23 mouse cellular contexts compared by ENCODE assay signal in genomic region chr5:148983108-148983664, GRCm38 (mm10). TPM values are rescaled to one million over a fixed set of nuclear protein-coding genes. Genes with fewer than 3 reads are reported as not detected.
DNase-seq lines count a peak whose midpoint lies in the region; ATAC-seq and TF ChIP-seq lines count a peak whose summit lies in the region.
"Had no signal": no experiment of that assay in that cellular context is flagged by ENCODE, and none has a peak within 500 bp of the region (broad histone marks: within the 10 kb centered on the region; RNA-seq: fewer than 3 reads in every experiment).

No protein-coding gene starts in this region.

- TF ChIP-seq POLR2A in testis, adult 2 months (IDR thresholded peaks at IDR 0.05; ENCODE audit: control insufficient read depth, low read depth, low read length), result no peak

- H3K4me3 ChIP-seq in testis, adult 2 months (ENCODE audit: control insufficient read depth, low read depth, low read length), result no peak overlapping the region
- no peak overlapping the region for H3K4me3 ChIP-seq in limb, embryonic 10.5 days
- H3K4me3 ChIP-seq in midbrain, embryonic 14.5 days (replicated peaks; ENCODE audit: low read depth, low read length), result no peak overlapping the region
- H3K4me3 ChIP-seq: hindbrain, embryonic 10.5 days; liver, embryonic 13.5 days; midbrain, embryonic 13.5 days; myocyte; neural tube, embryonic 15.5 days had no signal

- H3K27ac ChIP-seq in testis, adult 2 months (ENCODE audit: control insufficient read depth, insufficient read depth, low read depth, low read length), result no peak overlapping the region
- H3K27ac ChIP-seq in limb, embryonic 10.5 days, result peak overlapping the region; percentile 76
- no peak overlapping the region for H3K27ac ChIP-seq in midbrain, embryonic 14.5 days (replicated peaks; ENCODE audit: low read depth, low read length)
- H3K27ac ChIP-seq: hindbrain, embryonic 10.5 days; liver, embryonic 13.5 days; macrophage; midbrain, embryonic 13.5 days; neural tube, embryonic 15.5 days had no signal

- H3K9me3 ChIP-seq in limb, embryonic 10.5 days (replicated peaks), result peaks cover 4% of the 10 kb centered on the region
- H3K9me3 ChIP-seq in midbrain, embryonic 14.5 days (ENCODE audit: control insufficient read depth, low read length), result peaks cover 6% of the 10 kb centered on the region; the same call in 1 of the 2 replicates

- DNase-seq in embryo, embryonic 11 days, result peak; percentile 43
- DNase-seq in embryo, embryonic 9.5 days (ENCODE audit: extremely low spot score), result no peak
- no peak for DNase-seq in testis, postnatal 14 days (ENCODE audit: low spot score)
- peak; percentile 44 for DNase-seq in R1 (ENCODE audit: low read depth, low spot score)
- peak; percentile 87 for DNase-seq in limb, embryonic 10.5 days (ENCODE audit: low spot score)
- no peak for DNase-seq in midbrain, embryonic 14.5 days
- no peak for DNase-seq in right cerebral cortex, adult 2 months (ENCODE audit: low spot score in 2 of 2)
- DNase-seq: adrenal gland, adult 2 months; cerebellum, adult 11 months; cerebellum, postnatal 36 days; gastrocnemius, postnatal 25 days; kidney, adult 9 months; liver, embryonic 13.5 days; retina, postnatal 1 day had no signal

- no peak overlapping the region for H3K4me2 ChIP-seq in midbrain, embryonic 14.5 days (ENCODE audit: low read length)
- H3K4me2 ChIP-seq: liver, embryonic 13.5 days; midbrain, embryonic 13.5 days; neural tube, embryonic 15.5 days had no signal

- 57% methylated on average over 12 of the region's 12 CpGs for WGBS in limb, embryonic 10.5 days
- WGBS in midbrain, embryonic 14.5 days, result 81% methylated on average over 12 of the region's 12 CpGs

- peak; percentile 20; the same call in 1 of the 2 replicates for TF ChIP-seq CTCF in testis, adult 2 months (IDR thresholded peaks at IDR 0.05; ENCODE audit: control insufficient read depth, insufficient read depth, insufficient replicate concordance, low read depth, low read length)

- H3K27me3 ChIP-seq in testis, adult 2 months (ENCODE audit: control insufficient read depth, insufficient read depth, low read length), result no peaks in the 10 kb centered on the region
- no peaks in the 10 kb centered on the region for H3K27me3 ChIP-seq in limb, embryonic 10.5 days (ENCODE audit: low read depth, poor library complexity, severe bottlenecking)
- H3K27me3 ChIP-seq in midbrain, embryonic 14.5 days (ENCODE audit: control insufficient read depth, insufficient read depth, low read length), result no peaks in the 10 kb centered on the region
- H3K27me3 ChIP-seq: liver, embryonic 13.5 days; midbrain, embryonic 13.5 days; neural tube, embryonic 15.5 days had no signal

- H3K36me3 ChIP-seq in testis, adult 2 months (ENCODE audit: control insufficient read depth, insufficient read depth, low read length), result no peaks in the 10 kb centered on the region
- H3K36me3 ChIP-seq in limb, embryonic 10.5 days, result peaks cover 21% of the 10 kb centered on the region
- H3K36me3 ChIP-seq in midbrain, embryonic 14.5 days (ENCODE audit: control insufficient read depth, insufficient read depth, low read length), result no peaks in the 10 kb centered on the region
- H3K36me3 ChIP-seq: neural tube, embryonic 15.5 days had no signal

- no peak for ATAC-seq in midbrain, embryonic 14.5 days (ENCODE audit: low FRiP score, low TSS enrichment)
- ATAC-seq: midbrain, embryonic 13.5 days had no signal

- no peak overlapping the region for H3K9ac ChIP-seq in midbrain, embryonic 14.5 days (replicated peaks; ENCODE audit: low read length)
- H3K9ac ChIP-seq: liver, embryonic 13.5 days; midbrain, embryonic 13.5 days; neural tube, embryonic 15.5 days had no signal

- H3K4me1 ChIP-seq in testis, adult 2 months (ENCODE audit: control insufficient read depth, insufficient read depth, low read length), result peaks cover 5% of the 10 kb centered on the region
- peaks cover 28% of the 10 kb centered on the region for H3K4me1 ChIP-seq in limb, embryonic 10.5 days
- no peaks in the 10 kb centered on the region for H3K4me1 ChIP-seq in midbrain, embryonic 14.5 days (ENCODE audit: control insufficient read depth, insufficient read depth, low read length)

RNA-seq across cellular contexts. Expression of gene Gm42791, which starts 11.8 kb away (rescaled TPM):
- polyA plus RNA-seq in testis, adult 2 months (2012; rRNA removed), result not detected in 2 replicates
- polyA plus RNA-seq in limb, embryonic 10.5 days (2016; fragmentation: Nextera tagmentation; extraction: Ambion mirVana), result 0.85 TPM in 1 of 2 replicates, not detected in the other
- polyA plus RNA-seq in midbrain, embryonic 14.5 days (2014; fragmentation: Nextera tagmentation; extraction: Ambion mirVana), result not detected in 2 replicates
- polyA plus RNA-seq: adrenal gland, adult 2 months; forebrain, embryonic 11.5 days; frontal cortex, adult 2 months; heart, embryonic 16.5 days had no signal

RNA-seq across cellular contexts. Expression of gene Katnal1, which starts 54.1 kb away (rescaled TPM):
- polyA plus RNA-seq in testis, adult 2 months (2012; rRNA removed), result 47.1 and 48.3 TPM in 2 replicates
- 15.4 and 19.3 TPM in 2 replicates for polyA plus RNA-seq in limb, embryonic 10.5 days (2016; fragmentation: Nextera tagmentation; extraction: Ambion mirVana)
- polyA plus RNA-seq in midbrain, embryonic 14.5 days (2014; fragmentation: Nextera tagmentation; extraction: Ambion mirVana), result 30.9 and 42.8 TPM in 2 replicates

Comparison
In these comparisons a context has a peak if more than half of its experiments do, and no peak if none do; other contexts are left out.
1. DNase-seq: peak in embryo, embryonic 11 days (single experiment), R1 (single experiment) and limb, embryonic 10.5 days (single experiment); none in embryo, embryonic 9.5 days (single experiment), testis, postnatal 14 days (single experiment), midbrain, embryonic 14.5 days (single experiment) and right cerebral cortex, adult 2 months (0 of 2).